Mouse (Mus musculus): Measurements from ENCODE around the gene Mcrip2.

- TF ChIP-seq CTCF (IDR thresholded peaks at IDR 0.05; ENCODE audit: low read depth, low read length) (no peak), POLR2A (IDR thresholded peaks at IDR 0.05; ENCODE audit: borderline replicate concordance, low read depth, low read length) (no peak)
These were observed 4.1 kb upstream of the Mcrip2 start for GRCm38 (mm10) chr17:25872676-25873075.
